Mouse (Mus musculus) cerebellum, adult 18-20 months (tissue): ENCODE data around the gene Dnm2.
A peak's percentile ranks its signal among the peaks of the same experiment; 100 is the strongest.

Source experiments
- DNase-seq, 2 experiments: peaks; one replicate each; pipeline ENCODE4 v3.0.0; 2021

The Dnm2 gene

DNA sequence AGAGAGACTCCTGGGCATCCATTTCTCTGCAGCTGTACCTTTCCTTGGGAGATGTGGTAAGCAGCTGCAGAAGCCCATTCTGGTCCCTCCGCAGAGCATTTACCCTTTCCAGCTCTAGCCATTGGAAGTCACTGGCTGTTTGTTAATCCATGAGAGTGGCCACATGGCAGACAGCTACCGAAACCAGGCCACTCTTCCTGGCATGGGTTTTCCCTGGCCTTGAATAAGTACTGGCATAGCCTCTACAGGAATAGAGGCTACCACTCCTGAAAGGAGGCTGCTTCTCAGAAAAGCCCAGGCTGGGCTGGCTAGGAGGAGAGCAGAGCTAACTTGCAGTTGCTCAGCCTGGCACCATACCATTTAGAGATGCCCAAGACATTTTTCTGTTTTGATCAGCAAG, 126.3 kb downstream of the Dnm2 start:
- DNase-seq: peak in 1 of 2 experiments; percentile 25

DNA sequence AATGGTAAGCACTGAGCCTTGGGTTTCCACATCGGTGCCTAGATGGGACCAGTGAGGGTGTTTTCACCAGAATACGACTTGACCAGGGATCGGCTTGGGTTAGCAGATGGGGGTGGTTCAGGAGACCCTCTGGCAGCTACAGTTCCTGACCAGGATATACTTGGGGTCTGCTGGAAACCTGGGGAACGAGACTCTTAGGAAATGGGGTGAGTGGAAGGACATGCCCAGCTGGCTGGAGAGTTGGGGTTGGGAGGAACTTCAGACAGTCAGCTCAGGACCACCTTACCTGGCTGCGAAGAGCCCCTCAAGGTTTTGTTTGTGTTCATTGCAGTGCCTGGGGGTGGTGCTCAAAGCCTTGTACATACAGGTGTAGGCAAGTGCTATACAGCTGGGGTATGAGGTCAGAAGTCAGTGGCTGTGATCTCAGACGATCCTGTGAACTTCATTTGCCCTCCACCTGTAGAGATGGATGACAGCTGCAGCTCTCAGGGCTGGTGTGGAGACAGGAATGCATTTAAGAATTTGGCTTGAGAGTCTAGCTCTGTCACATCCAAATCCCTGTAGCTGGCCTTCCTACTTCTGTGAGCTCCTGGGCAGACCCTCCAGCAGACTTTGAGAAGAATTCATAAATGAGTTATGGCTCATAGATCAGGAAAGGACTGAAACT, 129.0 kb downstream of the Dnm2 start:
- no peak for DNase-seq

DNA sequence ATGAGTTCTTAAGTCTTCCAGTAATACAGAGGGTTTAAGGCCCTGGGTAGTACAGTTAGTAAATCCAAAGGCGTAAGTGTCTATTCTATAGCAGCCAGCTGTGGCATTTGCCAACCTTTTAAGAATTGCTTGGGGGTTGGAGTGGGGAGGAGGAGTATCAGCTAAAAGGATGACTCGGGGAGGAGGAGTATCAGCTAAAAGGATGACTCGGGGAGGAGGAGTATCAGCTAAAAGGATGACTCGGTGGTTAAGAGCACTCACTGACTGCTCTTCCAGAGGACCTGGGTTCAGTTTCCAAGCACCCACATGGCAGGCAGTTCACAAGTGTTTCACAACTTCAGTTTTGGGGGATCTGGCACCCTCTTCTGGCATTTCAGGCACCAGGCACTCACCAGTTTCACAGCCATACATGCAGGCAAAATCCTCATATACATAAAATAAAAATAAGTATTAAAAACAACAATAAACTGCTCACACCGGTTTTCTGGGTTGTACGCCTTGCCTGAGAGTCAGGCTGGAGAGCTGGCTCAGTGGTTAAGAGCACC, 130.6 kb downstream of the Dnm2 start:
- DNase-seq: no peak

DNA sequence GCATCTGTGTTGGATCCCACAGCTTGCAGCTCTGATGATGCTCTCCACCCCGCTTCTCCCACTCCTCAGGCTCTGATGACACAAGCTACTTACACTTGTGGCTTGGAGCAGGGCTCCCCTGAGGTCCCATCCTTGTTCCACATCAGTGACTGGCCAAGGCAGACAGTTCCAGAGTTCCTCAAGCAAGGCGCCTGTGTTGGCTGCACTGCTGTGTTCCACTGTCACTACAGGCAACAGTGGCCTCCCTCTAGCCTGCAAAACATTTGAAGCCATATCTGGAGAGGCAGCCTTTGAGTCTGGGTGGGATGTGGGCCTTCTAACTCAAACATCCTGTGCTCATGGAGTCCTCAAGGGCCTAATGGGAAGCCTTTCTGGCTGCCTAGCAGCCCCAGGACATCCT, 132.3 kb downstream of the Dnm2 start:
- no peak for DNase-seq
